Mouse (Mus musculus) liver, embryonic 12.5 days (tissue): ENCODE data around the gene Dph6. TPM values are rescaled to one million over a fixed set of nuclear protein-coding genes. Genes with fewer than 3 reads are reported as not detected.

ENCODE experiments used
- ATAC-seq: fragments of 200-750 bp; cut with Nextera tagmentation; 2 replicates; pipeline ENCODE4 v1.8.0; 2017; ENCODE audit warnings: moderate number of reproducible peaks, mild to moderate bottlenecking, moderate library complexity
- H3K27ac ChIP-seq: fragments of 300-500 bp; sonication (generic); 2 replicates; pipeline ENCODE4 v1.5.1; 2016; ENCODE audit warnings: mild to moderate bottlenecking
- H3K27me3 ChIP-seq: fragments of 300-500 bp; sonication (generic); replicated peaks from 2 replicates; pipeline ENCODE4 v1.6.1; 2016; ENCODE audit warnings: mild to moderate bottlenecking, moderate library complexity
- H3K36me3 ChIP-seq: fragments of 300-500 bp; sonication (generic); 2 replicates; pipeline ENCODE4 v1.6.1; 2016; ENCODE audit warnings: mild to moderate bottlenecking, moderate library complexity
- H3K4me1 ChIP-seq: fragments of 300-500 bp; sonication (generic); 2 replicates; pipeline ENCODE4 v1.6.1; 2016
- H3K4me2 ChIP-seq: fragments of 300-500 bp; sonication (generic); 2 replicates; pipeline ENCODE4 v1.6.1; 2016; ENCODE audit warnings: mild to moderate bottlenecking, moderate library complexity
- H3K4me3 ChIP-seq: fragments of 300-500 bp; sonication (generic); 2 replicates; pipeline ENCODE4 v1.5.1; 2016; ENCODE audit warnings: mild to moderate bottlenecking, moderate library complexity
- H3K9ac ChIP-seq: fragments of 300-500 bp; sonication (generic); 2 replicates; pipeline ENCODE4 v1.6.1; 2016; ENCODE audit warnings: mild to moderate bottlenecking, moderate library complexity
- H3K9me3 ChIP-seq: fragments of 300-500 bp; sonication (generic); replicated peaks from 2 replicates; pipeline ENCODE4 v1.6.1; 2016; ENCODE audit warnings: mild to moderate bottlenecking, moderate library complexity
- WGBS: fragments of 180-500 bp; shearing (Covaris S2); methylation state at CpG from one replicate; pipeline ENCODE4 v1.1.7; 2016; ENCODE audit not compliant: insufficient replicate concordance; 5-methylcytosine and 5-hydroxymethylcytosine counted together
- polyA plus RNA-seq: library from polyadenylated mRNA; unstranded; fragments of >200 nt; fragmentation: Nextera tagmentation; extraction: Ambion mirVana; gene quantifications from 2 replicates; pipeline ENCODE4 v1.2.1, GENCODE M21; 2016

The Dph6 gene
- polyA plus RNA-seq, 1 experiment from 2014 or later, result 14.5 TPM

DNA sequence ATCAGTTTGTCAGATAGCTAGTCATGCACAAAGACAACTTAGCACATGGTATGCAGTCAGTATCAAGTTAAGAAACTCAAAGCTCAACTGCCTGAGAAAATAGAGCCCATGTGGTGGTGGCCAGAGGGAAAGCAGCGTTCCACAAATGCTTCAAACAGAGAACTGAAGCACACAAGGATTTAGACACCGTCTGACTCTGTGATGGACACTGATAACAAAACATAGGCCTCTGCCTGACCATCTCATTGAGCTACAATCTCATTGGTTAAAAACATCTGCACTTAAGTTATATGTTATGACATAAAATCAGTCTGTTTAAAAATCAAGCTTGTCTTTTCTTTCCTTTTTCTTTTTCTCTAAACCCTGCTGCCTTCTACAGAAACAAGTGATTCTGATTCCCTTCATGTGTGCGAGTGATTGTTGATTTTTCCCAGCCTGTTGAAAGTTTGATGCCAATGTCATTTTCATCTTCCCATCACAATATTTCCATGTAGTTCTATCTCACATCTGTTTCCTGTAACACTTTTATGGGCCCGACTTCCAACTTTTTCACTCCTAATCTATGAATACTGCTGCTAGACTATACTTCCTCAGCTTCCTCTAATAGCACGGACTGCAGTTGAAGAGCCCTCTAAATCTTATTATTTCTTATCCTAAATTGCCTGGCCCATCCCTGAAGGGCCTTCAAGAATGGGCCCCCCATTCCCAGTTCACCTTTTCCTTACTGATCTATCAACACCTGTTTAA is 123.6 kb downstream of the Dph6 start:
- no peak for ATAC-seq
- Histone ChIP-seq H3K27me3 (no peaks in the 10 kb centered on the region), H3K27ac (no peak overlapping the region), H3K9ac (no peak overlapping the region), H3K4me2 (no peak overlapping the region), H3K4me1 (peaks cover 5% of the 10 kb centered on the region), H3K4me3 (no peak overlapping the region), H3K36me3 (0 out of 2 replicates have a peak, but pooled peaks cover 2% of the 10 kb centered on the region), H3K9me3 (no peaks in the 10 kb centered on the region)
- 63% methylated on average over 5 of the region's 5 CpGs for WGBS

DNA sequence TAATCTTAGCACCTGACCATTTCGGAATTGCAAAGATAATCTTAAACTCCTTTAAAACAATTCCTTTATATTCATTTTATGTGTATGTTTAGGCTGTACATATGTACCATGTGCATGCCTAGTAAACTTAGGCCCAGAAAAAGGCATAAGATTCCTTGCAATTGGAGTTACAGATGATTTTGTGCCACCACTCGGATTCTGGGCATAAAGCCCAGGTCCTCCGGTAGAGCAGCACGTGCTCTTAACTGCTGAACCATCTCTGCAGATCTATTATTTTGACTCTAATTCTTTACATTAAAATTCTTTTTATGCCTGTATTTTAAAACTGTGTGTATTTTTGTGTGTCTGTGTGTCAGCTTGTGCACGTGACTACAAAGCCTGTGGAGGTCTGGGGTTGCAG is 134.3 kb downstream of the Dph6 start:
- Histone ChIP-seq H3K27me3 (no peaks in the 10 kb centered on the region), H3K9me3 (no peaks in the 10 kb centered on the region), H3K36me3 (0 out of 2 replicates have a peak, but pooled peaks cover 4% of the 10 kb centered on the region), H3K9ac (no peak overlapping the region), H3K27ac (no peak overlapping the region), H3K4me3 (no peak overlapping the region), H3K4me1 (no peaks in the 10 kb centered on the region), H3K4me2 (no peak overlapping the region)
- ATAC-seq, result no peak
- whole genome bisulfite sequencing, result 83% methylated on average over 5 of the region's 5 CpGs

- no peak overlapping the region for H3K4me3 ChIP-seq
- no peak for ATAC-seq
- H3K27me3 ChIP-seq, result no peaks in the 10 kb centered on the region
- 77% methylated on average over 3 of the region's 3 CpGs for WGBS
- no peak overlapping the region for H3K27ac ChIP-seq
- no peaks in the 10 kb centered on the region for H3K4me1 ChIP-seq
- no peak overlapping the region for H3K9ac ChIP-seq
- H3K9me3 ChIP-seq, result no peaks in the 10 kb centered on the region
- 0 out of 2 replicates have a peak, but pooled peaks cover 4% of the 10 kb centered on the region for H3K36me3 ChIP-seq
- H3K4me2 ChIP-seq, result no peak overlapping the region
Observed at GRCm38 (mm10) chr2:114519907-114520306, 134.9 kb downstream of the Dph6 start.

- Histone ChIP-seq H3K4me1 (no peaks in the 10 kb centered on the region), H3K4me2 (no peak overlapping the region), H3K27me3 (no peaks in the 10 kb centered on the region), H3K36me3 (no peaks in the 10 kb centered on the region), H3K9ac (no peak overlapping the region), H3K27ac (no peak overlapping the region), H3K9me3 (no peaks in the 10 kb centered on the region), H3K4me3 (no peak overlapping the region)
- ATAC-seq, result no peak
- 48% methylated on average over 3 of the region's 3 CpGs for WGBS
Observed at GRCm38 (mm10) chr2:114492398-114492797, 162.4 kb downstream of the Dph6 start.

- ATAC-seq, result no peak
- Histone ChIP-seq H3K27ac (no peak overlapping the region), H3K4me3 (no peak overlapping the region), H3K36me3 (no peaks in the 10 kb centered on the region), H3K27me3 (no peaks in the 10 kb centered on the region), H3K4me2 (no peak overlapping the region), H3K9me3 (no peaks in the 10 kb centered on the region), H3K4me1 (no peaks in the 10 kb centered on the region), H3K9ac (no peak overlapping the region)
- 65% methylated on average over 3 of the region's 3 CpGs for WGBS
Observed at GRCm38 (mm10) chr2:114491907-114492306, 162.9 kb downstream of the Dph6 start.

- ATAC-seq, result no peak
- H3K36me3 ChIP-seq, result no peaks in the 10 kb centered on the region
- H3K4me1 ChIP-seq, result no peaks in the 10 kb centered on the region
- no peak overlapping the region for H3K4me3 ChIP-seq
- H3K27ac ChIP-seq, result no peak overlapping the region
- H3K9me3 ChIP-seq, result no peaks in the 10 kb centered on the region
- no peaks in the 10 kb centered on the region for H3K27me3 ChIP-seq
- no peak overlapping the region for H3K4me2 ChIP-seq
- no peak overlapping the region for H3K9ac ChIP-seq
Observed at GRCm38 (mm10) chr2:114486980-114487379, 167.8 kb downstream of the Dph6 start.
